Mouse (Mus musculus) brain, embryonic 18.5 days (tissue): ENCODE measurements around the gene Chp2.
"Not testable (repeated sequence)": the region's sequence is repeated elsewhere in the genome, so short reads cannot be mapped to it uniquely, and the experiment has no call there.

Experiments used
- DNase-seq: peaks from one replicate; pipeline ENCODE4 v3.0.0-alpha.2; 2012; ENCODE audit warnings: low read depth, low spot score

Chp2 gene

GRCm38 (mm10) chr7:122242744-122243143 is 23.4 kb downstream of the Chp2 start:
- DNase-seq, result not testable (repeated sequence)

DNA sequence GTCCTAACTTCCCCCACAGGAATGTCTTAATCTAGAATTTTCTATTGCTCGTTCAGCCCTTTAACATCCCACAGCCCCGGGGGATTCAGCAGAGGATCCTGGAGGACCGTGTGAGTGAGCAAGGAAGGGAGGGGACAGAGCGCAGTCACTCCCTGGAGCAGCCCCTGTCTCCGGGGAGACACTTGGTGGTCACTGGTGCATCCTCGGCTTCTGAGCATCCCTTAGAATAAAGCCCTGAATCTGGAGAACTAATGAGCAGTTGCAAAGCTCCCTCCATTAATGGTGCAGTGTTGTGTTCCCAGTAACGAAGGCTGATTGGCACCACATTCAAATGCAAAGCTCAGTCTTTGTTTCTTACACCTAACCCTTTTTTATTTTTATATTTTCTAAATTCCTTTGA is 24.9 kb downstream of the Chp2 start:
- peak; percentile 4 for DNase-seq

DNA sequence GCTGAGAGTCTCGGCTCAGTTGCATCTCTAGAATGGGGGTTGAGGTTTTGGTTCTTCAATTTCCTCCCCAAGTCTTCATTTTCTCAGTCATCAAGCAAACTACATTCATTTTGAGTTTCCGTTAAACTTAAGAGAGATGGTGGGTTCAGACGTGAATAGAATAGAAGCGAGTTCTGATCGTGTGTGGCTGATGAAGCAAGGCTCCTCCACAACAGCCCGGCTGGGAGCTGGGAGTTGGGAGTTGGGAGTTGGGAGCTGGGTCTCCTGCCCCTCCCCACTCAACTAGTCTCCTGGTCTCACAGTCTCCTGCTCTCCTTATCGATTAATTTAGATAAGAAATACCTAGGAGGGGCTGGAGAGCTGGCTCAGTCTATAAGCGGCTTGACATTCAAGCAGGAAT is 25.3 kb downstream of the Chp2 start:
- DNase-seq, result peak; percentile 1

GRCm38 (mm10) chr7:122245976-122246375 is 26.7 kb downstream of the Chp2 start:
- no peak for DNase-seq

- DNase-seq, result no peak
These were observed 28.1 kb downstream of the Chp2 start for GRCm38 (mm10) chr7:122247254-122247864.

- no peak for DNase-seq
These were observed 30.1 kb downstream of the Chp2 start for GRCm38 (mm10) chr7:122249321-122249821.

DNA sequence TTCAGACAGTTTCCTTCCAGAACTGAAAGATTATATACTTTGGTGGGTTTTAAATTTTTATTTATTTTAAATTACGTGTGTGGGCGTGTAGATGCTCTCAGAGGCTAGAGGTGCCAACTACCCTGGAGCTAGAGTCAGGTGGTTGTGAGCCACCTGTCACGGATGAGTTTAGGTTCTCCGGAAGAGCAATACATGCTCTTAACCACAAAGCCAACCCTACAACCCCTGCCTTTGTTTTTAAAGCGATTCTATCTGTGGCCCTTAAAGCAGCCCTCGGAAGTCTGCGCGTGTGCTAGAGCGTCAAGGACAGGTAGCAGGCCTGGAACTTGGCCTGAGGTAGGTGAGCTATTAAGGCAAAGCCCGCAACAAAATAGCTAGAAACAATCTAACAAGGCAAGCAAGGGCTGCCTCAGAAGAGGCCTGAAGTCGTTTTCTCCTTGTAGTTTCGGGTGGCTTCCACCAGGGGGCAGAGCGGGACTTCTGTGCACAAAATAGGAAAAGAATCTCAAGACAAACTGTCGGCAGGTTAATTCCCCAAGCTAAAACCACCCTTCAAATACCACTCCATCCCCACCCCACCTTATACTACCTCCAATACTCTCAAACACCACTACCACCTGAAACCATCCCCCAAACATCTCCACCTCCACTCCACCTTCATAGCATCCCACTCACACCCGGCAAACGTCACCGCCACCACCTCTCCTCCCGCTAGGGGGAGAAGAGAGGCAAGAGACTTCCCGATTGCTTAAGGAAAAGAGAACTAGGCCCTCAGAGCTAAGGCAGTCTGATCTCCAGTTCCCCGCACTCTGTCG is 32.1 kb downstream of the Chp2 start:
- no peak for DNase-seq

- no peak for DNase-seq
These were observed 37.4 kb downstream of the Chp2 start for GRCm38 (mm10) chr7:122256722-122257121.

DNA sequence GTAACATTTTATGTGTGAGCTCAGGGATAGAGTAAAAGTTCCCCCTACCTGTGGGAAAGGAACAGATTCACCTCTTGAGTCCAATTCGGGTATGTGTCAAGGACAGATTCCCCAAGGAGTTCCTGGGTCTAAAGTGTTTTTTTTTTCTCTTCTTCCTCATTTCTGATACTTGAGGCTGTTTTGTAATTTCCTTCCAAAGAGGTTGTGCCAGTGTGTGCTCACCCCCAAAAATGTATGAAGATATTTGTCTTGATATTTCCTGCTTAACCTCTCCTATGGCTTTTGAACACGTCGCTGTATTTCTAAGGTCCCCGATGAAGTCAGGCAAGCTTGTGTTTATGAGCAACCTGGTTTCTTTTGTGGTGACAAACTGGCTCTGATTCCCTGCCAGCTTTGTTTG is 39.2 kb downstream of the Chp2 start:
- DNase-seq, result no peak

GRCm38 (mm10) chr7:122260055-122260602 is 40.8 kb downstream of the Chp2 start:
- no peak for DNase-seq

DNA sequence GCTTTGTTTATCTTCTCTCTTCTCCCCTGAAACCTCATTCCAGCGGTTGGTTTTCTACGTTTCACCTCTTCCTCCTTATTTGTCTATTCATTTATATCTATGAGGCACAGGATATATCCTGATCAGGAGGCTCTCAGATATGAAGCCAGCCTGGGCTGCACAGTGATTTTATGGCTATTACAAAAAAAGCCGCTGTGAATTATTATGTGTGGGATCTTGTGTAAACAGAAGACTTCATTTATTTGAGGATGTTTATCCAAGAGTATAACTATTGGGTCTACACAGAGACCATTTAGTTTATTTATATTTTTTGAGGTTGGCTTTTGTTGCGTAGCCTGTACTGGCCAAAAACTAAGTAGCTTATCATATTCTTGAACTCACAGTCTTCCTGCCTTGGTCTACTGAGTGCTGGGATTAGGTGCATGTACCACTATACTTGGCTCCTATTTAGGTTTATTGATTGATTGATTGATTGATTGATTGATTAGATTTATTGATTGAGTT is 49.7 kb downstream of the Chp2 start:
- no peak for DNase-seq

GRCm38 (mm10) chr7:122272334-122272733 is 53.0 kb downstream of the Chp2 start:
- no peak for DNase-seq
